Mouse (Mus musculus) midbrain, postnatal 0 days (tissue): ENCODE results near the gene Oaf. TPM values are rescaled to one million over a fixed set of nuclear protein-coding genes. Genes with fewer than 3 reads are reported as not detected.

Experiments used
- ATAC-seq: fragments of 200-750 bp; cut with Nextera tagmentation; 2 replicates; pipeline ENCODE4 v1.8.0; 2017; ENCODE audit warnings: moderate number of reproducible peaks, mild to moderate bottlenecking, moderate TSS enrichment, moderate library complexity; ENCODE audit not compliant: low FRiP score
- DNase-seq: peaks from one replicate; pipeline ENCODE4 v3.0.0-alpha.2; 2015; ENCODE audit warnings: low spot score
- H3K27ac ChIP-seq: fragments of 300-500 bp; sonication (generic); 2 replicates; pipeline ENCODE4 v1.5.1; 2014; ENCODE audit warnings: low read depth, mild to moderate bottlenecking, low read length, mixed read lengths
- H3K27me3 ChIP-seq: fragments of 300-500 bp; sonication (generic); 2 replicates; pipeline ENCODE4 v1.6.1; 2014; ENCODE audit warnings: low read length, control low read depth, mixed read lengths; ENCODE audit not compliant: insufficient read depth
- H3K36me3 ChIP-seq: fragments of 300-500 bp; sonication (generic); 2 replicates; pipeline ENCODE4 v1.6.1; 2014; ENCODE audit warnings: low read length, control low read depth, mixed read lengths; ENCODE audit not compliant: insufficient read depth
- H3K4me1 ChIP-seq: fragments of 300-500 bp; sonication (generic); 2 replicates; pipeline ENCODE4 v1.6.1; 2014; ENCODE audit warnings: mild to moderate bottlenecking, control low read depth, antibody characterized with exemption, low read length, mixed read lengths; ENCODE audit not compliant: insufficient read depth
- H3K4me2 ChIP-seq: fragments of 300-500 bp; sonication (generic); 2 replicates; pipeline ENCODE4 v1.6.1; 2014; ENCODE audit warnings: low read depth, mild to moderate bottlenecking, low read length, mixed read lengths; ENCODE audit not compliant: poor library complexity, severe bottlenecking
- H3K4me3 ChIP-seq: fragments of 300-500 bp; sonication (generic); 2 replicates; pipeline ENCODE4 v1.5.1; 2014; ENCODE audit warnings: low read depth, mild to moderate bottlenecking, low read length, moderate library complexity
- H3K9ac ChIP-seq: fragments of 300-500 bp; sonication (generic); replicated peaks from 2 replicates; pipeline ENCODE4 v1.6.1; 2014; ENCODE audit warnings: mild to moderate bottlenecking, low read length, moderate library complexity, mixed read lengths; ENCODE audit not compliant: poor library complexity, severe bottlenecking
- H3K9me3 ChIP-seq: fragments of 300-500 bp; sonication (generic); 2 replicates; pipeline ENCODE4 v1.6.1; 2016; ENCODE audit warnings: low read length, control low read depth
- CTCF ChIP-seq: IDR thresholded peaks from 2 replicates; pipeline ENCODE4 v1.5.1; 2016; ENCODE audit warnings: antibody characterized with exemption, mild to moderate bottlenecking
- WGBS: fragments of 180-500 bp; shearing (Covaris S2); extraction: QIAGEN DNeasy Blood & Tissue Kit; methylation state at CpG from one replicate; pipeline ENCODE4 v1.1.7; 2014; 5-methylcytosine and 5-hydroxymethylcytosine counted together
- polyA plus RNA-seq: library from polyadenylated mRNA; unstranded; fragments of >200 nt; fragmentation: Nextera tagmentation; extraction: Ambion mirVana; gene quantifications from 2 replicates; pipeline ENCODE4 v1.2.1, GENCODE M21; 2015
- total RNA-seq: library from RNA; depleted of rRNA; stranded (reverse); fragments of >200 nt; gene quantifications from 2 replicates; pipeline ENCODE4 v1.2.3, GENCODE M21; 2014

Gene Oaf
- total and polyA plus RNA-seq, 2 experiments from 2014 or later = 4.5 to 4.7 TPM

DNA sequence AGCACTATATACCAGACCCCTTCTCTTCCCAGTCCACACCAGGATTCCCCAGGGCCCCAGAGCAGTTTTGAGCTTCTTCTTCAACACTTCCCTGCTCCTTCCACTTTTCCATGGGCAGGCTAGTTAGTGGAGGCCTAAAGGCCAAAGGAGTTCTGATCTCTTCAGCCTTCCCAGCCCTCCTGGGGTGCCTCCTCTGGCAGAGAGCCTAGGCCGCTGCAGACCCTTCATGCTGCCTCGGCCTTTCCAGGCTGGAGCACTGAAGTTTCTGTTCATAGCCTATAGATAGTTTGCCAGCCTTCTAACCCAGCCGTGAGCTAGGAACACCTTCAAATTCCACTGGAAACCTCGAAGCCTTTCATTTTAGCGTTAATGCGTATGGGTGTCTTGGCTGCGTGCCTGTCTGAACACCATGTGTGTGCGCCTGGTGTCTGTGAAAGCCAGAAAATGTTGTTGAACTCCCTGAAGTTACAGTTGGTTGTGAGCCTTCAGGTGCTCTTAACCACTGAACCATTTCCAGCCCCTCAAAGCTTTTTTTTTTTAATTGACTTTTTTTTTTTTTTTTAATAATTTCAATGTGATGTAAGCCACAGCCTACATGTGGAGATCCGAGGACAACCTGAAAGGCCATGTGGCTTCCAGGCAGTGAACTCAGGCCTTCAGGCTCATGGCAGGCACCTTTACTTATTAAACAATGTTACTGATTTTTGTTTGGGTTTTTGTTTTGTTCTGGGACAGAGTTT is 23.3 kb upstream of the Oaf start:
- Histone ChIP-seq H3K4me3 (no peak overlapping the region), H3K9me3 (no peaks in the 10 kb centered on the region), H3K36me3 (no peaks in the 10 kb centered on the region), H3K9ac (no peak overlapping the region), H3K4me2 (no peak overlapping the region), H3K4me1 (no peaks in the 10 kb centered on the region), H3K27ac (no peak overlapping the region), H3K27me3 (no peaks in the 10 kb centered on the region)
- TF ChIP-seq CTCF = no peak
- ATAC-seq (no peak), DNase-seq (no peak)
- WGBS = 79% methylated on average over 9 of the region's 9 CpGs

DNA sequence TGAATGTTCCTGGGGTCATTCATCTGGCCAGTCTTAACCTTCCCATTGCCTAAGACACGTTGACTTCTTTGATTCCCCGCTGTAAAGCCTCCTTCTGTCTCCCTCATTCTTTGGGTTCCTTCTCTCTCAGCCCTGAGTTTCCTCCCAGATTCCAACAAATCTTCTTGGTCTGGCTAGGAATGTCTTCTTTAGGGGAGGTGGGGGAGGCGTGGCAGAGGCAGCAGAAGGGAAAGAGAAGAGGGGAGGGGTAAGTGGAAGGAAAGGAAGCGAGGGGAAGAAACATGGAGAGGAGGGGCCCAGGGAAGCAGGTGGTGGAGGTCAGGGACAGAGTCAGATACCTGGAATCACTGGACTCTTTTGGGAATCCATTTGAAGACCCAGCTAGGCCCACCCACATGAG is 22.7 kb upstream of the Oaf start:
- Histone ChIP-seq H3K9ac (no peak overlapping the region), H3K4me1 (no peaks in the 10 kb centered on the region), H3K4me3 (no peak overlapping the region), H3K27me3 (no peaks in the 10 kb centered on the region), H3K9me3 (no peaks in the 10 kb centered on the region), H3K4me2 (no peak overlapping the region), H3K36me3 (no peaks in the 10 kb centered on the region), H3K27ac (no peak overlapping the region)
- no peak for ATAC-seq
- 65% methylated on average over 4 of the region's 4 CpGs for WGBS
- no peak for TF ChIP-seq CTCF
- DNase-seq = no peak

DNA sequence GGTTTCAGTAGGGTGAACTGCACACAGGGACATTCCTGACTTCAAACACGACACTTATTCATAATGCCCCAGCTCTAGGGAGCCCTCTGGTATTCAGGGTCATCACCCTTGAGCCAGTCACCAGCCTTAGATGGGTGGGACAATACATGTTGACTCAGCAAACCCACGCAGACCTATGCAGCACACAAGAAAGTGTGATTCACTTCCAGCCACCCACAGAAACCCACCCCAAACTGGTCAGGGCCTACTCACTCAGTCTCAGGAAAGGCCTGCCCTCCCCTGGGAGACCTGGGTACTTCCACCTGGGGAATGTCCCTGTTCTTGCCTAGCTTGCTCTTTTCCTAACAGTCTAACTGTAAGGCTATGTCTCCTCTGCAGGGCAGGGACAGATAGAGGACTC is 22.2 kb upstream of the Oaf start:
- H3K4me2 ChIP-seq = no peak overlapping the region
- no peak for TF ChIP-seq CTCF
- DNase-seq = no peak
- H3K4me3 ChIP-seq = no peak overlapping the region
- H3K36me3 ChIP-seq = no peaks in the 10 kb centered on the region
- no peaks in the 10 kb centered on the region for H3K9me3 ChIP-seq
- WGBS = 62% methylated on average over 2 of the region's 2 CpGs
- no peaks in the 10 kb centered on the region for H3K4me1 ChIP-seq
- no peak overlapping the region for H3K9ac ChIP-seq
- no peak for ATAC-seq
- no peaks in the 10 kb centered on the region for H3K27me3 ChIP-seq
- H3K27ac ChIP-seq = no peak overlapping the region

DNA sequence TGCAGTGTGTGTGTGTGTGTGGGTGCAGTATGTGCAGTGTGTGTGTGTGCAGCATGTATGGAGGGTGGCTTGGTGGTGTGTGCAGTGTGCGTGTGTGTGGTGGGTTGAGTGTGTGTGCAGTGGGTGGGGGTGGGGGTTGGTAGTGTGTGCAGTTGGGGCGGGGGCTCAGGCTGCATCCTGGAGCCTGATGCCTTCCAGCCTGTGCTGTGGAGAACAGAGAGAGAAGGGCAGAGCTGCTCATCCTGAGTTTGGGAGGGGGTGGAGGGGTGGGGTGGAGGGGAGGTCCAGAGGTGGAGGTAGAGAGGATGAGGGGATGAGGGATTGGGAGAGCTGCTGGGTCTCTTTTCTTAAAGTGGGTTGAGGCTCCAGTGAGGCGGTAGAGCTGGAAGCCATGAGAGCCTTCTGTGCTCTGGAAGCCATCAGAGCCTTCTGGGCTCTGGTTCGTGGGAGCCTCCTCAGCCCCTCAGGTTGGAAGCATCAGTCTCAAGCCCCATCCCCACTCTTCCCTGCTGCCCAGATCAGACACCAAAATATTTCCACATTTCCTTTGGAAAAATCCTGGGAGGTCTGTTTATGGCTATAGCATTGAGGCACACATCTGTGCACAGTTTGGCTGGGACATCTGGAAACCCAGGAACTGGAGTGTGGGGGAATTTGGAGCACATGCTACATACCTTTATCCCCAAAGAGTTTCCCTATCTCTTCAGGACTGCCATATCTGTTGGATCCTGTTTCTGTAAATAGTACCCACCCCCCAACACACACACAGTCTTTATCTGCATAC is 21.6 kb upstream of the Oaf start:
- WGBS = 66% methylated on average over 4 of the region's 4 CpGs
- H3K36me3 ChIP-seq = no peaks in the 10 kb centered on the region
- no peak overlapping the region for H3K4me3 ChIP-seq
- no peak for TF ChIP-seq CTCF
- DNase-seq (no peak), ATAC-seq (no peak)
- H3K9ac ChIP-seq = no peak overlapping the region
- no peak overlapping the region for H3K27ac ChIP-seq
- H3K9me3 ChIP-seq = no peaks in the 10 kb centered on the region
- H3K4me1 ChIP-seq = no peaks in the 10 kb centered on the region
- no peak overlapping the region for H3K4me2 ChIP-seq
- H3K27me3 ChIP-seq = no peaks in the 10 kb centered on the region

DNA sequence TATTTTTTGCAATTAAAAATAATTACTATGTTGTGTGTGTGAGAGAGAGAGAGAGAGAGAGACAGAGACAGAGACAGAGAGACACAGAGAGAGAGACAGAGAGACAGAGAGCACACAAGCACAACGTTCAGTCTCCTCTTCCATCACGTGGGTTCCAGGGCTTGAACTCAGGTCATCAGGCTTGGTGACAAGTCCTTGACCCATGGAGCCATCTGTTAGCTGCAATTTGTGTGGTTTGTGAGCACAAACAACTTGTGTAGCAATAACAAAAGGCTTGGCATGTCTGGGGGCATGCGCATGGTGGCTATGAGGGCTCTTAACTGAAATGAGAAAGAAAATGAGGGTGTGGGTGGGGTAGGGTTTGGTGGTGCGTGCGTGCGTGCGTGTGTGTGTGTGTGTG is 20.9 kb upstream of the Oaf start:
- ATAC-seq = no peak
- H3K9ac ChIP-seq = no peak overlapping the region
- H3K4me2 ChIP-seq = no peak overlapping the region
- H3K27me3 ChIP-seq = no peaks in the 10 kb centered on the region
- no peak overlapping the region for H3K4me3 ChIP-seq
- H3K27ac ChIP-seq = no peak overlapping the region
- no peak for DNase-seq
- no peaks in the 10 kb centered on the region for H3K9me3 ChIP-seq
- H3K36me3 ChIP-seq = no peaks in the 10 kb centered on the region
- WGBS = 90% methylated on average over 7 of the region's 7 CpGs
- no peak for TF ChIP-seq CTCF
- no peaks in the 10 kb centered on the region for H3K4me1 ChIP-seq

DNA sequence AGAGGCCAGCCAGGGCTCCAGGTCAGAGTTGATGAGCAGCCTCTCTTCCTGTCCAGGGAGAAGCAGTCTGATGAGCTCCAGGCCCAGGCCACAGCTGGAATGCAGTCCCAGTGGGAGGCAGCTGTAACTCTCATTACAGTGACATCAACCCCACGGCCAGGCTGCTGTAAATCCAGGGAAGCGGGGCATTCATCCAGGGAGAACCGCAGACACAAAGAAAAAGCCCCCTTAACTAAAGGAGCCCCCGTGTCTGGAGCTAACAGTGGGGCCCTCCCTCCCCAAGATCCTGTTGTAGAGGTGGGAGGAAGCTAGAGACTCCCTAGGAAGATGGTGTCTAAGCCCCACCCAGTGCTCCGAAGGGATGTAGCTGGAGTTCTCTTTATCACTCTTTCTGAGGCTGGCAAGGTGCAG is 13.6 kb upstream of the Oaf start:
- TF ChIP-seq CTCF = no peak
- WGBS = 32% methylated on average over 5 of the region's 5 CpGs
- DNase-seq (no peak), ATAC-seq (no peak)
- no peak overlapping the region for H3K4me2 ChIP-seq
- no peak overlapping the region for H3K27ac ChIP-seq
- no peaks in the 10 kb centered on the region for H3K4me1 ChIP-seq
- no peaks in the 10 kb centered on the region for H3K36me3 ChIP-seq
- no peaks in the 10 kb centered on the region for H3K9me3 ChIP-seq
- no peak overlapping the region for H3K4me3 ChIP-seq
- H3K9ac ChIP-seq = no peak overlapping the region
- H3K27me3 ChIP-seq = no peaks in the 10 kb centered on the region
